Mouse (Mus musculus): ENCODE results near the gene Gsdma. TPM values are rescaled to one million over a fixed set of nuclear protein-coding genes. Genes with fewer than 3 reads are reported as not detected.
"Not testable (repeated sequence)": the region's sequence is repeated elsewhere in the genome, so short reads cannot be mapped to it uniquely, and the experiment has no call there.

The Gsdma gene
- polyA plus RNA-seq, 1 experiment from 2014 or later: not detected

- Histone ChIP-seq H3K27ac (peak overlapping the region; percentile 93), H3K36me3 (ENCODE audit: inconsistent target) (peaks cover 14% of the 10 kb centered on the region; the same call in 1 of the 2 replicates)
- WGBS (ENCODE audit: missing documents): 11% methylated on average over 12 of the region's 12 CpGs
Measured at GRCm38 (mm10) chr11:98710416-98711045, 46.4 kb downstream of the Gsdma start.

GRCm38 (mm10) chr11:98711046-98711434 is 46.9 kb downstream of the Gsdma start:
- peaks cover 12% of the 10 kb centered on the region; the same call in 1 of the 2 replicates for H3K36me3 ChIP-seq (ENCODE audit: inconsistent target)
- no peak overlapping the region for H3K4me3 ChIP-seq (ENCODE audit: inconsistent target)
- H3K79me2 ChIP-seq (ENCODE audit: inconsistent target): no peaks in the 10 kb centered on the region
- H3K27ac ChIP-seq: peak overlapping the region; percentile 93
- 38% methylated on average over 4 of the region's 4 CpGs for WGBS (ENCODE audit: missing documents)

More at GRCm38 (mm10) chr11:98710416-98711045, 46.4 kb downstream of the Gsdma start:
- H3K79me2 ChIP-seq (ENCODE audit: inconsistent target): no peaks in the 10 kb centered on the region
- H3K4me3 ChIP-seq (ENCODE audit: inconsistent target): no peak overlapping the region

GRCm38 (mm10) chr11:98712009-98712408 is 47.9 kb downstream of the Gsdma start:
- 100% methylated on average over 2 of the region's 6 CpGs for WGBS (ENCODE audit: missing documents)
- H3K36me3 ChIP-seq (ENCODE audit: inconsistent target); H3K4me3 ChIP-seq (ENCODE audit: inconsistent target); H3K27ac ChIP-seq; H3K79me2 ChIP-seq (ENCODE audit: inconsistent target): not testable (repeated sequence)

DNA sequence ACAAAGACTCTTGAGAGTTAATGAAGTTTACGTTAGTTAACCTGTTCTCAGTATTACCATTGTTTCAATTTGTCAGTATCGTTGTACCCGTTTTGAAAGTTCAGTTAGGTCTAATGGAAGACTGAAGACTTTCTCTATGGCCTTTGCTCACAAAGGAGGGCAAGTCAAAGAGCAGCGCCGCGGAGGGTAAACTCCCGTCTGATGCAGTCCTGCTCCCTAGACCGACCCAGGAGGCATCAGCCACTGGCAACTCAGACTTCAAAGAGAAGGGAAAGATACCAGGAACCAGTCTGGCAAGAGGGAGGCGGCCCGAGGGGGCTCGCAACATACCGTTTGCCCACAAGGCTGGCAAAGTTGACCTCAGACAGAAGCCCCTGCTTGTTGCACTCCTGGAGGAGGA is 49.6 kb downstream of the Gsdma start:
- H3K4me3 ChIP-seq (ENCODE audit: inconsistent target): no peak overlapping the region
- WGBS (ENCODE audit: missing documents): 74% methylated on average over 12 of the region's 12 CpGs
- no peaks in the 10 kb centered on the region; the same call in 1 of the 2 replicates for H3K36me3 ChIP-seq (ENCODE audit: inconsistent target)
- no peak overlapping the region for H3K27ac ChIP-seq
- H3K79me2 ChIP-seq (ENCODE audit: inconsistent target): no peaks in the 10 kb centered on the region

GRCm38 (mm10) chr11:98715946-98716345 is 51.8 kb downstream of the Gsdma start:
- H3K4me3 ChIP-seq (ENCODE audit: inconsistent target): no peak overlapping the region
- no peaks in the 10 kb centered on the region; the same call in 1 of the 2 replicates for H3K36me3 ChIP-seq (ENCODE audit: inconsistent target)
- no peaks in the 10 kb centered on the region for H3K79me2 ChIP-seq (ENCODE audit: inconsistent target)
- WGBS (ENCODE audit: missing documents): 95% methylated on average over 8 of the region's 9 CpGs
- no peak overlapping the region for H3K27ac ChIP-seq

GRCm38 (mm10) chr11:98717904-98718303 is 53.8 kb downstream of the Gsdma start:
- Histone ChIP-seq H3K4me3 (ENCODE audit: inconsistent target) (no peak overlapping the region), H3K79me2 (ENCODE audit: inconsistent target) (no peaks in the 10 kb centered on the region), H3K27ac (no peak overlapping the region), H3K36me3 (ENCODE audit: inconsistent target) (no peaks in the 10 kb centered on the region; the same call in 1 of the 2 replicates)
- WGBS (ENCODE audit: missing documents): 34% methylated on average over 13 of the region's 13 CpGs

- 100% methylated on average over 1 of the region's 2 CpGs for whole genome bisulfite sequencing (ENCODE audit: missing documents)
- H3K27ac ChIP-seq: no peak overlapping the region
- no peaks in the 10 kb centered on the region for H3K79me2 ChIP-seq (ENCODE audit: inconsistent target)
- no peaks in the 10 kb centered on the region; the same call in 1 of the 2 replicates for H3K36me3 ChIP-seq (ENCODE audit: inconsistent target)
- no peak overlapping the region for H3K4me3 ChIP-seq (ENCODE audit: inconsistent target)
Measured at GRCm38 (mm10) chr11:98720756-98721155, 56.6 kb downstream of the Gsdma start.

DNA sequence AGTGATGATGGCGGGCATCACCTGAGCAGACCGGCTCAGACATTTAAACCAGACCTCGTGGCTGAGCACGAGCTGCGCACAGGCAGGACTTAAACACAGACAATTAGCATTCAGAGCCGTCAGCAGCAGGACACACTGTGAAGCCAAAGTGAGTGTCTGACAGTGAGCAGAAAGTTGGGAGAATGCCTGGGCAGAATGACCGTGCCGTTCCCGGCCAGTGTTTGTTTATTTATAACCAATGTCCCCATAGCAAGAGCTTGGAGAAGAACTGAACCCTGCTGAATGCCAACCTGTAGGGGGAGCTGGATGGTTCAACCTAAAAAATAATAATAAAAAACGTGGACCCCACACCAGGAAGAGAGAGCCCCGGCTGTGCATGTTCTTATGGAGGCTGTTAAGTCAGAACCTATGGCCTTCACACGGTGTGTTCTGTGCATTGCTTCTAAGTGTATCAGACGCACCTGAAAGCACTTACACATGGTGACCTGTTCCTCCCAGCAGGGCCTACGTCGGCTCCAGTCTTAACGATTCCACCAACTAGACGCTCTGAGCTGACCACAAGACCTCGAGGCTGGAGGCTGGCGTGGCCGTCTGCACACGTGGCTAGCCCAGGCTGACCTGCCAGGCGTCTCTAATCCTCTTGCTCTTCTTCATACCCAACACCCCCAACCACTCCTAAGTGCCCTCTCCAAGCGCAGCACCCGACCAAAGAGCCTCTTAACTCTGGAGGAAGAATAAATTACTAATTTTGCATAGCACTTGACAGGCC is 57.5 kb downstream of the Gsdma start:
- H3K27ac ChIP-seq: no peak overlapping the region
- WGBS (ENCODE audit: missing documents): 91% methylated on average over 23 of the region's 24 CpGs
- no peaks in the 10 kb centered on the region for H3K36me3 ChIP-seq (ENCODE audit: inconsistent target)
- no peak overlapping the region for H3K4me3 ChIP-seq (ENCODE audit: inconsistent target)
- no peaks in the 10 kb centered on the region for H3K79me2 ChIP-seq (ENCODE audit: inconsistent target)

DNA sequence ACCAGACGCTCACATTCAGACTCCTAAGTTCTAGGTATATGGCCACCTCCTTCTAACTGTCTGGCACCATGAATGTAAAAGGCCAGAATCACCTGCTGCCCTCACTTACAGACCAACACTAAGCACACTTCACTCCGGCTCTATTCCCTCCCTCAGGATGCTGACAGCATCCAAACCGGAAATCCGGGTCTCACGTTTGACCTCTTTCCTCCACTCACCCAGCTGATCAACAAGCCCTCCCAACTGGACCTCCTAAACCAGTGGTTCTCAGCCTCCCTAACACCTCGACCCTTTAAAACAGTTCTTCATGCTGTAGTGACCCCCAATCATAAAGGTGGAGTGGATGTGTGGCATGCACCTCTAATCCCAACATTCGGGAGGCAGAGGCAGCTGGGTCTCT is 58.9 kb downstream of the Gsdma start:
- Histone ChIP-seq H3K4me3 (ENCODE audit: inconsistent target) (no peak overlapping the region), H3K79me2 (ENCODE audit: inconsistent target) (no peaks in the 10 kb centered on the region), H3K27ac (no peak overlapping the region), H3K36me3 (ENCODE audit: inconsistent target) (no peaks in the 10 kb centered on the region)
- WGBS (ENCODE audit: missing documents): 80% methylated on average over 7 of the region's 7 CpGs

- no peaks in the 10 kb centered on the region for H3K36me3 ChIP-seq (ENCODE audit: inconsistent target)
- 96% methylated on average over 15 of the region's 15 CpGs for WGBS (ENCODE audit: missing documents)
- H3K79me2 ChIP-seq (ENCODE audit: inconsistent target): peaks cover 6% of the 10 kb centered on the region; the same call in 1 of the 2 replicates
Measured at GRCm38 (mm10) chr11:98725926-98726506, 61.9 kb downstream of the Gsdma start.

More at GRCm38 (mm10) chr11:98725926-98726506, 61.9 kb downstream of the Gsdma start:
- Histone ChIP-seq H3K27ac (no peak overlapping the region), H3K4me3 (ENCODE audit: inconsistent target) (no peak overlapping the region)

Other genes starting within 250 kb of the Gsdma start
- 48.5 to 121 TPM (median 108 TPM) in 3 replicates for gene Mien1, start 225.4 kb upstream of the Gsdma start, polyA plus RNA-seq (2018)
- 0.06 TPM in 1 of 3 replicates, not detected in the others for gene Grb7, start 218.0 kb upstream of the Gsdma start, polyA plus RNA-seq (2018)
- gene Ikzf3, start 118.3 kb upstream of the Gsdma start, polyA plus RNA-seq (2018): 0.09 to 0.85 TPM in 2 of 3 replicates, not detected in the other
- gene Zpbp2, start 113.3 kb upstream of the Gsdma start, polyA plus RNA-seq (2018): not detected in 3 replicates
- 12.4 to 23.2 TPM (median 22.9 TPM) in 3 replicates for gene Ormdl3, start 77.0 kb upstream of the Gsdma start, polyA plus RNA-seq (2018)
- not detected in 3 replicates for gene Lrrc3c, start 66.1 kb upstream of the Gsdma start, polyA plus RNA-seq (2018)
- 0.68 TPM in 1 of 3 replicates, not detected in the others for gene Gm12355, start 38.7 kb upstream of the Gsdma start, polyA plus RNA-seq (2018)
- gene Gsdma3, start 38.0 kb upstream of the Gsdma start, polyA plus RNA-seq (2018): not detected in 3 replicates
- not detected in 3 replicates for gene Gsdma2, start 17.6 kb upstream of the Gsdma start, polyA plus RNA-seq (2018)
- gene Psmd3, start 18.2 kb downstream of the Gsdma start, polyA plus RNA-seq (2018): 53.4 to 97.2 TPM (median 55.5 TPM) in 3 replicates
- gene Csf3, start 36.9 kb downstream of the Gsdma start, polyA plus RNA-seq (2018): not detected in 3 replicates
- gene Med24, start 65.1 kb downstream of the Gsdma start, polyA plus RNA-seq (2018): 19.2 to 19.9 TPM (median 19.6 TPM) in 3 replicates
- gene Thra, start 76.3 kb downstream of the Gsdma start, polyA plus RNA-seq (2018): 8.2 to 12.1 TPM (median 9.8 TPM) in 3 replicates
- 3.0 to 7.6 TPM (median 4.9 TPM) in 3 replicates for gene Nr1d1, start 111.0 kb downstream of the Gsdma start, polyA plus RNA-seq (2018)
- gene Msl1, start 131.2 kb downstream of the Gsdma start, polyA plus RNA-seq (2018): 40.0 to 80.9 TPM (median 44.0 TPM) in 3 replicates
- 21.2 to 29.9 TPM (median 22.1 TPM) in 3 replicates for gene Casc3, start 140.6 kb downstream of the Gsdma start, polyA plus RNA-seq (2018)
- gene Rapgefl1, start 172.4 kb downstream of the Gsdma start, polyA plus RNA-seq (2018): 0.23 to 0.34 TPM (median 0.31 TPM) in 3 replicates
- gene Wipf2, start 199.3 kb downstream of the Gsdma start, polyA plus RNA-seq (2018): 11.1 to 18.1 TPM (median 11.5 TPM) in 3 replicates
- gene Cdc6, start 243.4 kb downstream of the Gsdma start, polyA plus RNA-seq (2018): 0.70 to 13.4 TPM (median 2.2 TPM) in 3 replicates

All from macrophage (primary cell).